Mouse (Mus musculus) spleen, postnatal 10 days (tissue): Measurements from ENCODE around the gene Camta1.
"Not testable (repeated sequence)": the region's sequence is repeated elsewhere in the genome, so short reads cannot be mapped to it uniquely, and the experiment has no call there.

Experiments used
- DNase-seq, 2 experiments: peaks; one replicate each; pipeline ENCODE4 v3.0.0; 2021 to 2022; ENCODE audit warnings: low spot score in 2 of 2

Gene Camta1

DNA sequence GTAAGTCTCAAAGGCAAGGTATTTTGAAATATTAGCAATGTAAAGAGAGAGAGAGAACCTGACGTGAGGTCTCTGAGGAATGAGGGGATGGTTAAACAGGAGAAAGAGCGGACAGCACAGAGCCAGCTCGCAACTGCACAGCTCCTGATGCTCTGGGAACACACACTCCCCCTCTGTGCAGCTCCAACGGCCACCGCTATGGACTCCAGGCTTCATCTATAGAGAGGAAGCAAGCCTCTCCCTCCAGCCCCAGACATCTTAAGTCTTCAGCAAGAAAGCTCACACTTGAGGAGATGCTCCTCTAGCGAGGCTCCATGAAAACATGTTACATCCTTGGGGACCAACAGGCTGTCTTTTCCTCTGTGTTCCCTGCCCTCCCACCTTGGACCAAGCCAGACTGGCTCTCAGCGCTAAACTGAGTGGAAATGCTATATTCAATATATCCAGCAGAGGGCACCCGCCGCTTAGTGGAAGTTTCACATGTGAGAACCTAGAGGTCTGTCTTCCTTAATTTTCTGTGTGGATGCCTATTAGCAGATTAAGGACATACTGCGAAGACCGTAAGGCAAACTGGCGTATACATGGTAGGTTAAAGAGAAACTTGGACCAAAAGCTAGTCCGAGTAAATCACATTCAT lies 788.5 kb downstream of the Camta1 start:
- peak; percentile 43 to 72 for DNase-seq

DNA sequence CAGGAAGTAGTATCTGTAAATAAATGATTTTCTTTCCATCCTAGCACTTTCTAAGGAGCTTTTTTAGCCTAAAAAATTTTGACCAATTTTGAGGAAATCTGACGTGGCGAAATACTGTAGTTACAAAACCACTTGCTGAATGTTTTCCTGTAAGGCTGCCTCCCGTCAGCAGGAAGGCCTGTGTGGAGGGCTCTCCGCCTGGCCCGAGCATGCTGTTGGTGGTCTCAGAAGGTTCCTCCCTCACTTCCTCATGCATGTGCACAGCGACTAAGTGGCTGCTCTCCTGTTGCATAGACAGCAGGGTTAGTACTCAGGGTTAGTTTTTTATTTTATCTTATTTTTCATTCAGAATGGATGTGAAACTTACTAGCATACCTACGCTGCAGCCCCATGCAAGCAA lies 790.7 kb downstream of the Camta1 start:
- DNase-seq = no peak

DNA sequence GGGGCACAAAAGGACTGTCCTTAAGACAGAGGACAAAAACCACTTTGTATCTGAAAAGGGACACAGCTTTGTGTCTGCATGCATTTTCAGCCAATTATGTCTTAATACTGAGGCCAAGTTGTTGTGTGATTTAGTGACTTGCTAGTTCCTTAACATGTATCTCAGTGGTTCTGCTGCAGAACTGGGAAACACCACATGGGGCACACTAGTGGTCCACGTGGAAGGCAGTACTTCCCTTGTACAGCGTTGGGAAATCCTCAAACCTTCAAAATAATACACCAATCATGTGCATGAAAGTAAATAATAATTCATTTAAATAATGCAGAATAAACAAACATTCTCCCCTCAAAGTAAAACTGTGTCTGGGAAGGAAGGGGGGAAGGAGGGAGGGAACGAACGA lies 792.9 kb downstream of the Camta1 start:
- DNase-seq = no peak

DNA sequence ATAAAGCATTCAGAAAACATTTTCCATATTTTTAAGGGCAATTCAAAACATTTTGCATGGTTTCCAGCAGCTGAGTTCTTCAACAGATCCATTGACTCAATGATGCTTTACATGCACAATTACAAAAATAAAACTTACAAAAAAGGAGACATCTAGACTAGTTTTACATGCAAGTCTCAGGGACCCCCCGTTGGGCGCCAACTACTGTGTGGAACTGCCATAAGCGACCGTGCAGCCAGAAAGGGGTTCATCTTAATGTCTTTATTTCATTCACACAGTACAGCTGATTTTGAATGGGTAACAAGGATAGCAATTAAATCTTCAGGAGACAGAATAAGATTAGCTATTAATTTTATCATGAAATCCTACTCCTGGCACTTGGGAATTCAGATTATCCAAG lies 802.1 kb downstream of the Camta1 start:
- no peak for DNase-seq

DNA sequence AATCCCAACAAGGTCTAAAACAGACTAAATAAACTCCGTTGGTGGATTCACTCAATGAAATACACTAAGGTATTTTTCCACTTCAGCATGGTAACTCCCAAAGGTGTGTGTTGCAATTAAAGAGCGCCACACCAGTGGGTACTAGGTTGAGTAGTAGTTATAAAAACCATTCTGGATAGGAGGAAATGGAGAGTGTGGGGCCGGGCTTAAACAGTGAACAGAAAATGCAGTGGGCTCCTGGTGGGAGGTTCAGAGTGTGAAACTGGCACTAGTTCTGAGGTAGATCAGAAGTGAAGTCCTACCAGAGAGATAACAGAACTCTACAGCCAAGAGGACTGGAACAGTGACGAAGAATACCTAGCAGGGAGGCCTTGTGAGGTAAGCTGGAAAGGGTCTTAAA lies 803.0 kb downstream of the Camta1 start:
- DNase-seq = no peak

DNA sequence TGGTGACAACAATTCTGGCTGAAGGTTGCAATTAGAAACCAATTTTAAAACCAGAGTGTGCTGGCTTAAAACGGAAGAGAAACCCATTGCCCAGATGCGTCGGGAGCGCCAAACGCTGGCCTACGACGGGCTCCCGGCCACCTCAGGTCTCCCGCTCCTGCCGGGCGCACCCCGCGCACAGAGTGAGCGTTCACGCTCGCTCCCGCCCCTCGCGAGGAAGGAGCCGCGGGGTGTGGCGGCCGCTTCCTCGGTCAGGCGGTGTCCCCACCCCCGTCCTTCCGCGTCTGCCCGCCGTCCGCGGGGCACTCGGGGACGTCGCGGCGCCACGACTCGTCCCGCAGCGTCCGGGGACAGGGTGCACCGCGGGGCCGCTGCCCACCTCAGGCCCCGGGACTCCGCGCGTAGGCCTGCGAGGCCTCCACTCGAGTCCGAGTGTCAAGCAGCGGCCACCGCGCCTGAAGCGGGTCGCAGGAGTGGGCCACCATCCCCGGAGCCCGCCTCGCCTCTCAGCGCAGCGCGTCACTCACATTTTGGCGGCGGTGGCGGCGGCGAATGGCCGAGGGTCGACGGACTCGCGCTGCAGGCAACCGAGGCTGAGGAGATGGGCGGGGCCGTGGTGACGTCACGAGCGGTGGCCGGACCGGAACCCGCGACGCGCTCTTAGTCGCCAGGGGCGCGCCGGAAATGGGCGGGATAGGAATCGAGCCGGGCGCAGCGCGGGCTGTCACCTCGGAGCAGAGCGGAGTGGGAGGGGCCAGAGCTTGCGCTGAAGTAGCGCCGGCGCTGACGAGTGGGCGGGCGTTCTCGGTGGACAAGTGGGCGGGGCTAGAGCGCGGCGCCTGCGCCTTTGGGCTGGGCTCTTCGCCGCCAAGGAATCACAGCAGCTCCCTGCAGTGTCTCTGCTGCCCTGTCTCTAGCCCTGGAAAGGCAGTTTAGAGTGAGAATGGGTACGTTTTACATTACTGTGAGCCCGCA lies 804.0 kb downstream of the Camta1 start, which contains the start of gene Vamp3:
Gene Vamp3, minus strand, starts transcription at position 617 of the 975 bp plus-strand sequence.
- peak; percentile 98 to 100 for DNase-seq

DNA sequence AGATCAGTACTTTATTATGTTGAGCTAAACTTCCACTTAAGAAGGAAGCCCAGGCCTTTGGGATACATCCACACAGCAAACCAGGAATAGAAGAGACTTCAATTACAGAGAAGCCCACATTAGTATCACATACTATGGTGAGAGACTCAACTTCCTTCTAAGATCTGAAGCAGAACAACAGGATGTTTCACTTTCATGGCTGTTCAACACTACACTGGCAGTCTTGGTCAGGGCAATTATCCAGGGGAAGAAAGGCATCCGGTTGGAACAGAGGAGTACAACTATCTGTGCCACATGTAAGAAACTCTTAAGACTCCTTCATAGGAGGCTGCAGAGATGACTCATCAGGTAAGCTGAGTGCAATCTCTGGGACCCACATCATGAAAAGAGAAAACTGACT lies 810.5 kb downstream of the Camta1 start:
- DNase-seq = no peak

DNA sequence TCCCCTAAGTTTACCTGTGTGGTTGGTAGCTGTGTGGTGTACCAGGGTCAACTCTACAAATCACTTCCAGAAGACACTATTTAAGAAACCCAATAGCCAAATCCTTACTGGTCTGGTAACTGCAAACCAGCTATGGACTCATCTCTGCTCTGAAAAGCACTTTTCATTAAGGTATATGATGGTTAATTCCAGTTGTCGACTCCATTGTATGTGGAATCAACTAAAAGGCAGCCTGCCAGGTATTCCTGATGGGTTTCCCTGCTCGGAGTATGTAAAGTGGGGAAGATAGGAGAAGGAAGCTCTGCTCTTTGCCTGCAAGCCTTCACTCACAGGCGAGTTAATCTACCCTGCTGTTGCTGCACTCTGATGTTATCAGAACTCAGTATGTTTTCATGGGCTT lies 815.2 kb downstream of the Camta1 start:
- no peak for DNase-seq

DNA sequence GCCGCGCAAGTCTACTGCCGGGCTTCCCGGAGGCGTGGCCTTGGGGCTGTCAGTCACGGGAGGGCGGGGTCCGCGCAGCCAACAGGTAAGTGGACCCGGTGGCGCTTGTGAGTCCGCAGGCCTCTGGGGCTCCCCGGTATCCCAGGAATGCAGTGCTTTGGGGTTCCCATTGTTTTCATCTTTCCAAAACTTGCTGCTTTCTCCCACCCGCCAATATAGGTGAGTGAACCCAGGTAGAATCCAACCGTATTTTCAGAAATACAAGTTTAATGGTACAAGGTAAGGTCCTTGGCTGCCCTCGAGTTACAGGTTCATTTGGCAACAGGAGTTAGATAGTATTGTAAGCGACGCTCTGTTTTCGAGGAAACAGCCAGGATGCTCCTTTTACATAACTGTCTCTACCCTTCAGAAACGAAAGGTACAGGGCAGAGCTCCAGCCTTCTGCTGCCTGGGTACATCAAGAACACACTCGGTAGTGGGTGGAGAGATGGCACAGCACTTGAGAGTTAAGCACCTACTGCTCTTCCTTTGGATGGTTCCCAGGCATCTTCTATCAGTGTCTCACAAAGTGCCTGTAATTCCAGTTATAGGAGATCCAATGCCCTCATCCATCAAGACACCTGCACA lies 816.6 kb downstream of the Camta1 start:
- no peak for DNase-seq

DNA sequence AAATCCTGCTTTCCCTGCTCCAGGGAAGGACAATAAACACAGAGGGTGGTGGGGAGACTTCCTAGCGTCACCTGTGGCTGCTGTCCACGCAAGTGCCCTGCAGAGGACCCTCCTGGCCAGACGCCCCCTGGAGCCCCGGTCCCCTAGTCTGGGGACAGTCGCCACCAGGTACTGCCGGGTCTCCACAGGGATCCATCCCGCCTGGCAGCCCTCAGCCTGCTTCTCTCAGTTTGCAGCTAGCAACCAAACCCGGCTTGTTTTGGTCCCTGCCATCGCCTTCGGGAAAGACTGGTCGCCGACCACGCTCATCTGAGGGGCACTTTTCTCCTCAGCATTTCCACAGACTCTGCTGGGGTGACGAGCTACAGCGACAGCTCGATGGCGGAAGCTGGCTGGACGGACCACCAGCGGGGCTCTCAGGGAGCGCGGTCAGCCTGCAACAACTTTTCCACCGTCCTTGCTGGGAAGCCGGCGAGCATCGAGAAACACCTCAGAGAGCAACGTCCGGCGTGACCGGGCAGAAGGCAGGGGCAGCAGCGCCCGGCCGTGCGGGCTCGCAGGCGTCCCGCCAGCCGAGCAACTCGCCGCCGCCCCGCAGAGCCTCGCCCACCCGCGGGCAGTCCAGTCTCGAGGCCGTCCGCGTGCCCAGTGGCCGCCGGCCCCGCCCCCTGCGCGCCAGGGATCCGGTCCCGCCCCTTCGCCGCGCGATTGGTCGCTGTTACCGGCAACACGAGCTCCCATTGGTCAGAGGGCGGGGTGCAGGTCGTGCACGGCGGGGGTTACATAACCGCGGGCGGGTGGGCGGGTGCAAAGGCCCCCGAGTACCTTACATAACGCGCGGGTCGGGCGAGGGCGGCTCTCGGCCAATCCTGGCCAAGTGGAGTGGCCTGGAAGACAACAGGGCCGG lies 817.4 kb downstream of the Camta1 start, which contains the start of gene Per3:
Gene Per3, minus strand, starts transcription at position 629 of the 907 bp plus-strand sequence.
- peak; percentile 93 to 96 for DNase-seq

DNA sequence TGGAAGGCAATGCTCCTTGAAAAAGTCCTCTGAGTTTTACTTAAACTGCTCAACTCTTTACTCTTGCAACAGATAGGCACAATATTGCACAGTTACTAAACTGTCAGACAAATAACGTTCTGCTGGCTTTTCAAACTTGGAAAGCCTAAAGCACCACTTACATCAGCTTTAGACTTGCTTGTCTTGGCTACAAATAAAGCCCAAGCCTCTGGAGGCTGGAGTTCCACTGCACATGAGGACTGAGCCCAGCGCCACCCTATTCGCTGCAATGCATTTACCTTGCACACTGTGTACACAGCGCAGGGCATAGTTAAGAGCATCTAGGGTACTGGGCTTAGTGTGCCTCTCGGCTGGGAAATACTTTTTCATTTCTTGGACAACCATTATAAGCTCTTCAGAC lies 818.4 kb downstream of the Camta1 start:
- no peak for DNase-seq

DNA sequence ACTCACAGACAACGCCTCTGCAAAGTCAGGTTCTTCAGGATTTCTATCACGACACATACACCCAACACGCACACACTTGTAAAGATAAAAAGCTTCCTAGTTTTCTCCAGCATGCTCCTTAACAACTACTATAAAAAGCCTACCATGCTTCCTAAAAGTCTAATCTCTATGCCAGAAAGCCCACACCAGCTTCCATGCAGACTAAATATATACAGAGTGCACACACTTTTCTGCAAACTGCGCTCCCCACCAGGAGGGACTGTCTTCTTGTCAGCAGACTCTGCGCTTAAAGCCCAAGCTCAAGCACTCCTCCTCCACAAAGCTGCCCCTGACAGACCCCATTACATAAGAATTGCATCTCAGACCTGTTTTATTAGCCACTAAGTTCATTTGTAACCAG lies 820.2 kb downstream of the Camta1 start:
- no peak for DNase-seq

DNA sequence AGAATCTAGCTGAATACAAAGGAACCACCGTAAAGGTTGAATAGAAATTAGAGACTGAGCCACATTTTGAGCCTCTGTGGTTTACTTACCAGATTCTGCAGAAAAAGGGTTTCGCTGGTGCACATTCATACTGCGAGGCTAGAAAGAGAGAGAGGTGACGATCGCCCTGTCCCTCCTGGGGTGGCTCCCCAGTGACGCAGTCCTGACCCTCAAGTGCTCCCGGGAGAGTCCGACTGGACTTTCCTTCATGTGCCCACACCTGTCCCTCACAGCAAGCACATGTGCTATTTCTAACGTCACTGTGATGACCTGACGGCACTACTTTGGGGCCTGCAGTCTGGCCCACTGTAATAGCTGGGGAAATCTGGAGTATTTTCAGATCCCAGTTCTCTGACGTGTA lies 823.9 kb downstream of the Camta1 start:
- DNase-seq = no peak

DNA sequence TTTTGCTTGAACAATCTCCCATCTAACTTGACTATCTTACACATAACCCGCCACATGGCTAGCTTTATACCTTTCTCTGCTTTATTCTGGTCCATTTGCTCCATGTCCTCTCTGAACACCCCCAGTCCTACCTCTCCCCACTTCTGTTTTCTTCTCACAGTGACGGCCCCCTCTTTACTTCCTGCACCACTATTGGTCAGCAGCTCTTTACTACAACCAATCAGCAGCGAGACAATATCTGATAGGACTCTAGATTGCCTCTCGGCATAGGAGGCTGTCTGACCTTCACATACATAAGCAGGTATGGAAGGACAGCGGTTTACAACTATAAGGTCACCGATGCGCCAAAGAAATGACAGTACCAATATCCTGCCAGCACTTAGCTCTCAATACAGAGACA lies 825.2 kb downstream of the Camta1 start:
- DNase-seq = no peak

DNA sequence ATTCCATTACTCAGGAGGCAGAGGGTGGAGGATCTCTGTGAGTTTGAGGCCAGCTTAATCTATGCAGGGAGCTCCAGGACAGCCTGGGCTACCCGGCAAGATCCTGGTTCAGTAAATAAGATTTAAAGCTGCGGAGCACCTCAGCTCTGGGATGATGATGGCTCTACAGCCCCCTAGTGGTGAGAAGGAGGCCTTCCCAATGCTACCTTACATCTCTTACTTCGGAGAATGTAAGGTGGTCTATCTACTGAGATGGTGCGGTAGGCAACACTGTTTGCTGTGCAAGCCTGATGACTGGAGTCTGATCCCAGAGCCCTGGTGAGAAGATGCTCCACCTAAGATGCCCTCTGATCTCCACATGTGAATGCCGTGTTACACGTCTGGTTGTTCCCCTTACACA lies 834.7 kb downstream of the Camta1 start:
- DNase-seq = peak in 1 of 2 experiments; percentile 30

DNA sequence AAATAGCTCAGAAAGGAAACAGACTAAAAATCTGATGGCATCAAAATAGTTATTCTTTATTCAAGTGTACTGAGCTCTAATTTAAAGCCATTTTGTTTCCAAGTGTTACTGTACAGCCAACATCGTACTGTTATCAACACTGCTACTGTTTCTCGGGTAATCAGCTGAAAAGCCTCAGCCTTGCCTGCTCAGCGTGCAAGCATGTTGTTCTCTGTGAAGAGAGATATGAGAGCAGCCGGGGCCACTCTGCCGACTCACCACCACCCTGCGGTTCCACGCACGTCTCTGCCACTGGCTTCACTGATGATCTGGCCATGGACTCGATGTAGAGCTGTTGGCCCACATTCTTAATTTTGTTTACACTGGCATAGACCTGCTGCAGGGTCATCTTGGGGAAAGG lies 837.5 kb downstream of the Camta1 start:
- DNase-seq = no peak

DNA sequence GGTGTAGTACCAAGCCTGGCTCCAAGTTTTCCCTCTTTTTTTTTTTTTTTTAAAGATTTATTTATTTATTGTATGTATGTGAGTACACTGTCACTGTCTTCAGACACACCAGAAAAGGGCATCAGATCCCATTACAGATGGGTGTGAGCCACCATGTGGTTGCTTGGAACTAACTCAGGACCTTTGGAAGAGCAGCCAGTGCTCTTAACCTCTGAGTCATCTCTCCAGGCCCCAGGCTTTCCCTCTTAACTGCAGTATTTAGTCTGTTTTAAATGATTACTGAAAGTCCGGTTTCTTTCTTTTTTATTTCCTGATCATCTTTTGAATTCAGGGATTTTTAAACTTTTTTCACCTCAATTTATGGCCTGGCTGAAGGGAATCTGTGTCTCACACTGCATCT lies 844.3 kb downstream of the Camta1 start:
- not testable (repeated sequence) for DNase-seq

DNA sequence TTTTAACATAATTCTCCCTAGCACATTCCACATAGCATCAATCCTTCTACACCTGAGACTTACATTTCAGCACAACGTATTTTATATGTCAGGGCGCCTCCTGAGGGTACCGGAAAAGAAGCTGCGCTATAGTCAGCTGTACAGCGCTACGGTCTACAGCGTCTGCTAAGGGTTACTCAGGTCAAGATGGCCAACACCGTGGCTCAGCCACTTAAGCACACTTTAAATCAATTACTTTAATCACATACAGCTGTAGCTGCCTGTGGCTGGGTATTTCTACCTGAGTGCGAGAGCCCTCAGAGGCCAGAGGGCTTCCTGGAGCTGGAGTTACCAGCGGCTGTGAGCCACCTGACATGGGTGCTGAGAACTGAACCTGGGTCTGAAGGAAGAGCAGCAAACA lies 845.7 kb downstream of the Camta1 start:
- no peak for DNase-seq

DNA sequence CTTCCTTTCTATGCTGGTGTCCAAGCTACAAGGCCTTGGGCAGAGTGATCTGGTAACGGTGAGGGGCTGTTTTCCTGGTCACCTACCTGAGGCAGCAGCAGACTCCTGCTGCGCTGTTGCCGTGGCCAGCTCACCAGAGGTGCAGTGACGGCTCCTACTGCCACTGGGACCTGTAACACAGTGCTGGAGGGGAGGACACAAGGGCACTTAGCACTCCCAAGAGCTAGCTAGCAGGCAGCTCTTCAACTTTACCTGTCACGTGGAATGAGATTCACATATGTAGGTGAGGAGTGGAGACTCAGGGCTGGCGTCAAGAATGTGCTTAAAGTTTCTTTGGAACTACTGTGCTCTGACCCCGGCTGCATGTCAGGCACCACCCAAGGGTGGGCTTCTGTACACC lies 851.4 kb downstream of the Camta1 start:
- no peak for DNase-seq

DNA sequence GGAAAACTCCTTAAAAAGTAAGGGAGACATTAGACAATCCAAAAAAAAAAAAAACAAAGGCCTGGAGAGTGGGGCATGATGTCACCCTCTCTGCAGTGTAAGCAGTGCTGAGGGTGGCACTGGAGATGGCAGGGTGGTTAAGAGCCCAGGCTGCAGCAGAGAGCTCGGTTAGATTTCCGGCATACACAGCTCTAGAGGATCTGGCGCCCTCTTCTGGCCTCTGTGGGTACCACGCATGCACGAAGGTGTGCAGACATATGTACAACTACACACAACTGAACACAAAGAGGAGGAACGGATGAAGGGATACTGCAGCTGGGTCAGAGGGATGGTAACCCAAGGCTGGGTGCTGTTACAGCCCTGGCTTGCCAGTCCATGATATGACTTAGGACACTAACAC lies 854.7 kb downstream of the Camta1 start:
- DNase-seq = peak; percentile 33 to 71

DNA sequence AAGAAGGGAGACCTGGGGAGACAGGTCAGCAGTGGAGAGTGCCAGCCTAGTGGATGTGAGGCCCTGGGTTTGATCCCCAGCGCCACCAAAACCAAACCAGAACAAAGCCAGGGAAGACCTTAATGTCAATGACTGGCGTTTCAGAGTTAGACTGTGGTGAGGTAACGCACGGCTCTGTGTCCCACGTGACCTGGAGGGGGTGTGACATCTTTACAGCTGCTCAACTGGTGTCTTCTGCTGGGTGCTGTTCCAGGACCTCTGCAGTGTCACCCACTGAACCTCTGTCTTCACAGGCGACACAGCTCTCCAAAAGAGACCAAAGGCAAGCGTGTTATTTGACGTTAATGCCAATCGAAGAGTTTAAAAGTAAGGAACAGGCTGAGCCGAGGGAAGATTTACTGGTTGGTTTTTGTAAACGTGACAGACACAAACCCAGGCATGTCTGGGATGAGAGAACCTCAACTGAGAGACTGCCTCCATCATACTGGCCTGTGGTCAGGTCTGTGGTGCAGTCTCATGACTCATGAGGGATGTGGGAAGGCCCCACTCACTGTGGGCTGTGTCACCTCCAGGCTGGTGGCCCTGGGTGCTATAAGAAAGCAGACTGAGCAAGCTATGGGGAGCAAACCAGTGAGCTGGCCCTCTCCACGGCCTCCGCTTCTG lies 855.9 kb downstream of the Camta1 start:
- no peak for DNase-seq
